Mouse (Mus musculus) heart, postnatal 0 days (tissue): Measurements from ENCODE around the gene 1700029P11Rik.

ENCODE experiments used
- CTCF ChIP-seq: IDR thresholded peaks from 2 replicates; pipeline ENCODE4 v1.5.1; 2016; ENCODE audit warnings: antibody characterized with exemption, control low read depth, low read depth
- EP300 ChIP-seq: IDR thresholded peaks from 2 replicates; pipeline ENCODE4 v1.6.1; 2016; ENCODE audit warnings: antibody characterized with exemption, low read depth

DNA sequence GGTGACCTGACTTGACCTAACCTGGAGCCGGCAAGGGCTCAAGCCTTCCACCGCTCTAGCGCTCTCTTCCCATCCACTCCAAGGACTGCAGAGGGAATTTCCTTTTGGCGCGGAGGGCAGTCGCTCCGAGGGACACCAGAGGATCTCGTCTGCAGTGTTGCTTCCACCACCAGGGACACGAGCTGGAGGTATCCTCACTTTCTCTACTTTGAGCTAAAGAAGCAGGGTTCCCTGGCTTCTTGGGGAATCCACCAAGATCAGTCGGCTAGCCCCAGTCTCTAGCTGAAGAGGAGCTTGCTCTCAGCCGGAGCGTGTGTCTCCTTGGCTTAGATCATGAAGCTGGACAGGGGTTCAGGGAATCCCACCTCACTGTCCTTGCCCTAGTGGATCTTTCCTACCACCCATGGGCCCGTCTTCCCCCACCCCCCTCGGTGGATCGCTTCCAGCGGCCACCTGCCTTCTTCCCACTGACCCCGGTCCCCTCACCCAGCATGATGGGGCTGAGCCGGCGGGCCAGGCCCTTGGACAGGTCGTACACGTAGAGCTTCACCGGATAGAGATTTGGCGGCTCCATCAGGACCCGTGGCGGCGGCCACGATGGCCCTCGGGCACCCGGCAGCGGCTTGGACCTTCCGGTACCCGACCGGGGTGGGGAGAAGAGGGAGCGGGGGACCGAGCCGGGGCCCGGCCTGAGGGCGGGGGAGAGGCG is 35.2 kb downstream of the 1700029P11Rik start:
- TF ChIP-seq CTCF: no peak
- no peak for TF ChIP-seq EP300
